Mouse (Mus musculus) spleen, postnatal 14 days (tissue): ENCODE results near the gene Wdr45b.
"Not testable (repeated sequence)": the region's sequence is repeated elsewhere in the genome, so short reads cannot be mapped to it uniquely, and the experiment has no call there.

Source experiments
- DNase-seq, 2 experiments: peaks; one replicate each; pipeline ENCODE4 v3.0.0; 2021 to 2022; ENCODE audit warnings: low spot score in 2 of 2

The Wdr45b gene

DNA sequence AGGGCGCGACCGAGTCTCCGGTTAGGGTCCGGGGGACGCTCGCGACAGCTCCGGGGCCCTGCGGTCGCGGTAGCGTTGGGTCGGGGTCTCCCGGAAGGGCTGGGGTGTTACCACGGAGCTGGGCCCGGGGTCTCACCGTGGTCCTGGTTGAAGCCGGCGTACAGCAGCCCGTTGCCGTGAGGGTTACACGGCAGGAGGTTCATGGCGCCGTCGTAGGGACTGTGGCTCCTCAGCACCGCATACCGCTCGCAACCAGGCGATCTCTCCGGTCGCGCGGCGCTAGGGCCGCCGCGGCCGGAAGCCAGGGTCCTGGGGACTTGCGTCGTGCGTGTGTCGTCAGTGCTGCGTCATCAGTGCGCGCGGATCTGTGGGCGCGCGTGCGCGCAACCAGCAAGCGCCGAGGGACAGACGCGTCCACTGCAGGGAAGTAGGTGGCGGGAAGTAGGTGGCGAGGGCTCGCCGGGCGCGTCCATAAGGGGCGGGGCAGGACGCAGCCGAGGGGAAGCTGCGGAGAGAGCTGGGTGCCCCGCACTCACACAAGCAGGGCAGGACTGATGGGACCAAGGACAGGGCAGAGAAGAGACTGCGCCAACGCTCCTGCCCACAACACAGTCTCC lies at the start of gene Wdr45b:
TSS of gene Wdr45b (minus strand) at position 355 of the 617 bp plus-strand sequence.
- peak; percentile 96 to 99 for DNase-seq

DNA sequence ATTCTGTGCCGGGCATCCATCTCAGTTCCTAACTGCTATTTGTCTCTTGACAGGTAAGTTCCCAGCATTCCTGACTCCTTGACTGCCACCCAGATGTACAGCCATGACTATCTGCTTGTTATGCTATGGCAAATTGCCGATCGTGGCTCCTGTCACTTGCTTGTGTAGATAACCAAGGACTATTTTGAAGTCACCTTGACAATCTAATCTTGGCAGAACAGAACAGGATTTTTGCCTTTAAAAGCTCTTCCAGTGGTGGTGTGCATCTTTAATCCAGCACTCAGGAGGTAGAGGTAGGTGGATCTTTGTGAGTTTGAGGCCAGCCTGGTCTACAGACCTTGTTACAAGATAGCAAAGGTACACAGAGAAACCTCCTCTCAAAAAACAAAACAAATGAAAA lies 38.2 kb upstream of the Wdr45b start:
- DNase-seq, result no peak

DNA sequence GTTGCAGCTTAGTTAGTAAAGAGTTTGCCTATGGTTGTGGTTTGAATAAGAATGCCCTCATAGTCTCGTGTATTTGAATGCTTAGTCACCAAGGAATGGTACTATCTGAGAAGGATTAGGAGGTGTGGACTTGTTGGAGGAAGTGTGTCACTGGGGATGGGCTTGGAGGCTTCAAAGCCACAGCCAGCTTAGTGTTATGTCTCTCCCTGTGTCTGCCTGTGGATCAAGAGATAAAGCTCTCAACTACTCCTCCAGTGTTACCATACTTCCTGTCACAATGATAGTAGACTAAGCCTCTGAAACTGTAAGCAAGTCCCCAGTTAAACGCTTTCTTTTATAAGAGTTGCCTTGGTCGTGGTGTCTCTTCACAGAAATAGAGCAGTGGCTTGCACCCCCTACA lies 36.5 kb upstream of the Wdr45b start:
- DNase-seq, result no peak

DNA sequence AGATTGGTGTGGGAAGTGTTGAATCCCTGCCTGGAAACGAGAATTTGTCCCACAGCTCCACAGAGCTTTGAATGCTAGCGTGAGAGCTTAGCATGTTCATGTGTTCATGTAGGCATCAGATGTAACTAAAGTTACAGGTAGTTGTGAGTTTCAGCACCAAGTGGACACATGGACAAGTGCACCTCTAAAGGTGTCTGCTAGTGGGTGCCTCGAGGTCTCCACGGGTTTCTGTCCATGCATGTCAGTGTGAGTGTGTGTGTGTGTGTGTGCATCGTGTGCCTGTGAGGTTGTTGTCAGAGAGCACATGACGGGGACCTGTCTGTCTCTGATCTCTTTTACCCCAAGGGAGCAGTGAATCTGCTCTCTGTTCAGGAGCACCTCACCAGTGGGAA lies 34.3 kb upstream of the Wdr45b start:
- DNase-seq, result no peak

DNA sequence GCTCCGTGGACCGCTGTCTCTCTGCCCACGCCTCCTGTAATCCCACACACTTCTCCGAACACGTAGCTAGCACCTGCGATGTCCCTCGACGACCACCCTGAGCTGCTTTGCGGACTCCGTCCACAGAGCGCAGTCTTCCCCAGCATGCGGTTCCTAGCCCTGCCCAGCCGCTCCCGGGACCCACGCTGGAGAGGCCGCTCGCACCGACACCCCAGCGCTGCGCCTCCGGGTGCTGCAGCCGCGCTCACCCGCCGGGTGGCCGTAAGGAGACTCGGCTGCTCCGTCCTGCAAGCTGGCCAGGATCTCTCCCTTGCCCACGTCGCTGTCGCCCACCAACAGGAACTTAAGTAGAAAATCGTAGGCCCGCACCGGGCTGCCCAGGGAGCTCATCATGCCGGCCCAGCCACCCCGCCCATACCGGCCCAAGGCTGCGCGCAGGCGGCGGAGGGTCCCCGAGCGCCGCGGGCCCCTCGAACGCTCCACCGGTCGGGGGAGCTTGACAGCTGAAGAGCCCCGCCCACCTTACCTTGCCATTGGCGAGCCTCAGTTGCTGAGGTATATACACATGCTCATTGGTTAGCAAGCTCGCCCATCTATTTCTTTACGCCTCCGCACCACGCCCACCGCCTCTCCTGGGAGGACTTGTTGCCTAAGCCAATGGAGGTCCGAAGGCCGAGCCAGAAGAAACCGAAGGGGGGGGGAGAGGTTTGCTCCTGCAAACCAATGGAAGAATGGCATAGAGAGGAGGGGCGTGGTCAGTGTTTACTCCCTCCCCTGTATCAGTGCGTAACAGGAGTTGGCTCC lies 33.7 kb upstream of the Wdr45b start, which contains the start of gene Rab40b:
TSS of gene Rab40b (minus strand) at position 502 of the 804 bp plus-strand sequence.
- peak; percentile 34 to 47 for DNase-seq

DNA sequence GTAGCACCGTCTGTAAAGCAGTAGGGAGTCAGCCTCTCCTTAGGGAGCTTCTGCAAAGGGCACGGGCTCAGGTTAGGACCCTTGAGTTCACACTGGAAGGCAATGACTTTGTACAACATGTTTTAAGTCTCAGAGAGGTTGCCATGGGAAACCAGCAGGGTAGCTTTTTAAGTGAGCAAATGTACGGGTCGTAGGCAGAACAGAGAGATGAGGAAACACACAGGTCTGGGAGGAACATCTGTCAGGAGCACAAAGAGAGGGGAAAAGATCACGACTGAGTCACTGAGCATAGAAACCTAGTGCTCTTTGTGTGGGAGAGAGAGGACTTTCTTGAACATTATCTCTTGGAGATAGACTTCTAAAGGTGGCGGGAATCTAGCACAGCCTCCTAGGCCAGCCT lies 26.0 kb upstream of the Wdr45b start:
- no peak for DNase-seq

DNA sequence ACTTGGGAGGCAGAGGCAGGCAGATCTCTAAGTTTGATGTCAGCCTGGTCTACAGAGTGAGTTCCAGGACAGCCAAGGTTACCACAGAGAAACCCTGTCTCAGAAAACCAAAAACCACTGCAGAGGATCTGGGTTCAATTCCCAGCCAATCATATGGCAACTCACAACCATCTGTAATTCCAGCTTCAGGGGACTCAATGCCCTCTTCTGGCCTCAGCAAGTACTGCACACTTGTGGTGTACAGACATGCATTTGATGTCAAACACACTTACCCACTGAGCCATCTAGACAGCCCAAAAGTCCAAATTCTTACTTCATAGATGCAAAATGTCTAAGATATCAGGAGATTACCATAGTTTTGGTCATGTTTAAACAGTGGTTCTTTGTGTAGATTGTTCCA lies 24.4 kb upstream of the Wdr45b start:
- DNase-seq, result no peak

DNA sequence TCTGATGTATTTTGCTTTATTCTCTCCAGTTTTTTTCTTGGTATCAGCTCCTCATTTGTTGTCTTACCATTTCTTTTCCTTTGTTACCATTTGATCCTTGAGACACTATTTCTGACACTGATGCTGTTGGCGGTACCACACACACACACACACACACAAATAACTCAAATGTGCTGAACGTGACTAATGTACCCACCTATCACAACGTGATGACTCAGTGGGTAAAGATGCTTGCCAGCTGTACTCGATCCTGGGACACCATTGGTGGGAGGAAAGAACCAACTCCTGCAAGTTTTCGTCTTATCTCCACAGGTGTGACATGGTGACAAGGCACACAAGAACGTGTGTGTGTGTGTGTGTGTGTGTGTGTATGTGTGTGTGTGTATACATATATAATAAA lies 19.1 kb upstream of the Wdr45b start:
- no peak for DNase-seq

DNA sequence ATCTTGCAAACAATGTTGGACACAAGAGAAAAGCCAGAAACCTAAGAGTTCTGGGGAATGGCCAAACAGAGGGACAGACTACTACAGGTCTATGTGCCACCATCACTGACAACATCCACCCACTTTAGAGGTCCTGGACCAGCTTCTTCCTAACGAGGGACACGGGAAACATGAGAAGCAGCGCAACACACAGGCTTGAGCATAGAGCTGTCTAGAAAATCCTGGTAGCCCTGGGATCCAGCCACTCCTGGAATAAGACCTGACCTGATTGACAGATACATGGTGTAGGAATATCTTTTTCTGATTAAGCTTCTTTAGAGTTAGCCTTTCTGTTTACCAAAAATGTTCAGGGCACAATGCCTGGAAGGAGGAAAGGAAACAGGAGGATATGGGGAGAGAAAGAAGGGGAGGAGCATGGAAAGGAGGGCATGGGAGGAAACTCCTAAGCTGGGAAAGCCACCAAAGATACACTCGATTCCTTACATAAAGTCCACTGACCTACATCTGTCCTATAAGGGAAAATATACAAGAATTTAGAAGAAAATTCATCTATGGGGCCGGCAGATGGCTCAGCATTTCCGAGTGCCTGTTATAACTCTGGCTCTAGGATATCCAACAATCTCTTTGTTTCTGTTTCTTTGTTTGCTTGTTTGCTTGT lies 16.2 kb upstream of the Wdr45b start:
- no peak for DNase-seq

DNA sequence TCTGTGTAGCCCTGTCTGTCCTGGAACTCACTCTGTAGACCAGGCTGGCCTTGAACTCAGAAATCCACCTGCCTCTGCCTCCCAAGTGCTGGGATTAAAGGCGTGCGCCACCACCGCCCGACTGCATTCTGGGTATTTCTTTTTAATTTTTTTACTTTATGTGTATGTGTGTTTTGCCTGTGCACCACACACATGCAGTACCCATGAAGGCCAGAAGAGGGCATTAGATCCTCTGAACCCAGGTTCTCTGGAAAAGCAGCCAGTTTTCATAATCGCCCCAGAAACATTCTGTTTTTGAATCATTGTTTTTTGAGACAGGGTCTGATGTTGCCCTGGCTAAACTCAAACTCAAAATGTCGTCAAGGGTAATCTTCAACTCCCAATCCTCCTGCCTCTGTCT lies 15.4 kb upstream of the Wdr45b start:
- DNase-seq, result peak; percentile 24 to 66

DNA sequence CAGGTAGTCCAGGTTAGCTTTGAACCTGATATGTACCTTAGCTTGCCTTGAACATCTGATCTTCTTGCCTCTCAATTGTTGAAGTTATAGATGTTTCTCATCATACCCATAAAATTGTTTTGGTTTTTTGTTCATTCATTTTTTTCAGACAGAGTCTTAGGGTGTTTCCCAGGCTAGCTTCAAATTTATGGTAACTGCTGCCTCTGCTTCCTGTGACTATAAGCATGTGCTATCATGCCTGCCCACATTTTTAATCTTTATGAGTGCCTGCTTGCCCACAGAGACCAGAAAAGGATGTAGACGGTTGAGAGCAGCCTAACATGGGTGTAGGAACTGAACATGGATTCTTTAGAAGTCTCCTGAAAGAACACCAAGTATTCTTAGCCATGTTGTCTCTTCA lies 14.5 kb upstream of the Wdr45b start:
- no peak for DNase-seq

DNA sequence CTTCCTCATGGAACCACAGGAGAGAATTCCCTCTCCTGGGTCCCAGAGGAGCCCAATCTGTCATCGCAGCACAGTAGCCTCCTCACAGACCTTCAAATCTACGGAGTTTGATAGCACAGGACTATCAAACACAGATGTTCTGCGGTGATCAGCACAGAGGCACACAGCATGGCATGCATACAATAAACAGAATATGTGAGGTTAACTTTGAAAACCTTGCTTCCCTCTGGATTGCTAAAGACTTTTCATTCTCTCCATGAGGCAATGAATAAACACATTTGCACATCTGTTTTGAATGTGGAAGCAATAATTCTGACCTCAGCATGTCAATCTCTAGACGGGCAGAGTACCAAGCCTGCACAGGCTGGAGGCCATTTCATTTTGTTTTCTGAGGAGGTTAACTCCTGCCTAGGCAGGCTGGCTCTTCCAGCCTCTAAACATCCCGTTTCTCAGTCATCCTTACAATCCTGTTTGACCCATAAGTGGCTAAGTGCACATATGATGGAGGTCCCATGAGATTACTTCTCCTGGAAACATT lies 13.0 kb upstream of the Wdr45b start:
- no peak for DNase-seq

DNA sequence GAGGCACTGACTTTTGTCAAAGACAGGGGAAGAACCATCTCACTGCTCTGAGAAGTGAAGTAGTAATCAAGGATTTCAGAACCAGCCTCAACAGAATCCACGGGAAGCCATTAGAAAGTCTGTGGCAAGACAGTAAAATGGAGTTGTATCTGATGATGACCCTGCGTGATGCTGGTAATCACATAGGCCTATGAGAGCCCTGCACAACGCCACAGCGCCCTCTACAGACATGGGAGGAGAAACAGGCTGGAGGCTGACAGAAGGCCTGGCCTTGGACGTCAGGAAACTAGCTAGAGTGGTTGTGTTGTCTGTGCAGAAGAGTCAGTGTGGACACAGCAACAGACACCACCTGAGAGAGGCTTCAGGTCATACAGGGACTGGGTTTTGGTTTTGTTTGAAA lies 8.0 kb upstream of the Wdr45b start:
- peak in 1 of 2 experiments; percentile 15 for DNase-seq

DNA sequence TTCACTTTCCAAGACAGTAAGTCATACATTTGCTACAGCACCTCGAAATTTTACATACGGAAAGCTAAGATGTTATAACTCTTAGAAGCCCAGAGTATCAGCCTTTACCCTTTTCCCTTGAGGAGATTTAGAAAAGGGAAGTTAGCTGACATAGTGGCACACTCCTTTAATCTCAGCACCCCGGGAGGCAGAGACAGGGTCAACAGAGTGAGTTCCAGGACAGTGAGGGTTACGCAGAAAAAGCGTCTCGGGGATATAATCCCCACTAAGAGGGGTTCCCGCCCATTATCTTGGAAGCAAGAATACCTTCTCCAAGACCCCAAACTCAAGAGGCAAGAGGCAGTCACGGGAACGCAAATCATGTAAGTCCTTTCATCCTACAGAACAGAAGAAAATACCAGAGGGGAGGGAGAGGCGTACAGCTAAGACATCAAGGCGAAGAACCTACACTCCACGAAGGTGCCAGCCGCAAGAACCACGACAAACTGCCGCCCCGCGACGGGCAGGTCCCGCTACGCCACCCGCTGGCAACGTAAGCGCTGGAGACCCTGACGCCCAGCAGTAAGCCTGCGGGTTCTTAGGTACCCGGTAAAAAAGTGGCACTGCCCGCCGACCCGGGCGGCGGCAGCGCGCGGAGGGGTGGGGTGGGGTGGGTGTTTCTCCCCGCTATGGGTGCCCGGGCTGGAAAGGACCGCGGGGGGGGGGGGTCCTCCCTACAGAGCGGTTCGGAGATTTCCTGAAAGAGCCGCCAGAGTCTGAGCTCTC lies 737 bp downstream of the Wdr45b start:
- DNase-seq, result peak; percentile 19 to 49

DNA sequence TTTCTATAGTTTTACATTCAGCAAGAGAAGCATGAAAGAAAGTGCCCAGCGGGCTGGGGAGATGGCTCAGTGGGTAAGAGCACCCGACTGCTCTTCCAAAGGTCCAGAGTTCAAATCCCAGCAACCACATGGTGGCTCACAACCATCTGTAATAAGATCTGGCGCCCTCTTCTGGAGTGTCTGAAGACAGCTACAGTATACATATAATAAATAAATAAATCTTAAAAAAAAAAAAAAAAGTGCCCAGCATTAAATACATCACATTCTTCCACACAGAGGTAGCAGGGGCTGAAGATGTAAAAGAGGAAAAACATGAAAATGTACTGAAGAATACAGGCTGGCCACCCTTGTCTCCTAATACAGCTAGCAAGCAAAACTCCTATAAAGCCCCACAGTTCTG lies 5.5 kb downstream of the Wdr45b start:
- not testable (repeated sequence) for DNase-seq

DNA sequence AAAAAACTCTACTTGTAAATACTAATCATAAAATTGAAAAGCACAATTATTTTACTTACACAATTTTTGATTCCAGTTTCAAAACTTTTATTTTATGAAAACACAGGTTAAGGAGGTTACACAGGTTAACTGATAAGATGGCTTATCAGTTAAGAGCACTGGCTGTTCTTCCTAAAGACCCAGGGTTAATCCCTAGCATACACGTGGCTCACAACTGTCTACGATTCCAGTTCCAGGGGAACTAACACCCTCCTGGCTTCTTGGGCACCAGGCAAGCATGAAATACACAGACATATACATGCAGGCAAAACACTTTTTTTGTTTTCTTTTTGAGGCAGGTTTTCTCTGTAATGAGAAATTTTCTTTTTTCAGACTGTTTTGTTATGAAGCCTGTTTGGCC lies 6.1 kb downstream of the Wdr45b start:
- no peak for DNase-seq

DNA sequence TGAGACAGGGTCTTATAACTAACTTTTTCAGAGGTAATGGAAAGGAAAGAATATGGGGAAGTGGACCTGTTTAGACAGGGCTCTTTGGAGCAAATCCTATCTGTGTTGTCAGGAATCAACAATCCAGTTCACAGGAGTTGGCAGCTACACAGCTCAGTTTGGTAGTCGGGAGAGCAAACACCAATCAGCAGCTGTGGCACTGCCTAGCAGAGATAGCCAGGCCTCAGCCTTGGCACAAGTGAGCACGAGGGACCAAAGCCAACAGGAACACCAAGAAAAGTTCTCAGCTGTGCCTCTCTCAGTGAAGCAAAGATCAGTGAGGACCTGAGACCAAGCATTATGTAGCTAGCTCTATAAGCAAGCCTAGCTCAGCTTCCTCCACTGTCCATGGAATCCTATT lies 7.2 kb downstream of the Wdr45b start:
- no peak for DNase-seq

DNA sequence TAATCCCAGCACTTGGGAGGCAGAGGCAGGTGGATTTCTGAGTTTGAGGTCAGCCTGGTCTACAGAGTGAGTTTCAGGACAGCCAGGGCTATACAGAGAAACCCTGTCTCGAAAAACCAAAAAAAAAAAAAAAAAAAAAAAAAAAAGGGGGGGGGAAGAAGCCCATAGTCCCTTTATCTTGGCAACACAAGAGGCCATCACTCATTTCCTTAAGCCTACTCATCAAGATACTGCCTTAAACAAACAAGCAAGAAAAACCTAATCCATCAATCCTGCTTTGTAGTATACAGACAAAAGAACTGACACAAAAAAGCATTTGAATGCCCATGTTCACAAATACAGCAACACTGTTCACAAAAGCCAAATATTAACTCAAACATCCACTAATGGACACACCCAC lies 11.8 kb downstream of the Wdr45b start:
- DNase-seq, result not testable (repeated sequence)

DNA sequence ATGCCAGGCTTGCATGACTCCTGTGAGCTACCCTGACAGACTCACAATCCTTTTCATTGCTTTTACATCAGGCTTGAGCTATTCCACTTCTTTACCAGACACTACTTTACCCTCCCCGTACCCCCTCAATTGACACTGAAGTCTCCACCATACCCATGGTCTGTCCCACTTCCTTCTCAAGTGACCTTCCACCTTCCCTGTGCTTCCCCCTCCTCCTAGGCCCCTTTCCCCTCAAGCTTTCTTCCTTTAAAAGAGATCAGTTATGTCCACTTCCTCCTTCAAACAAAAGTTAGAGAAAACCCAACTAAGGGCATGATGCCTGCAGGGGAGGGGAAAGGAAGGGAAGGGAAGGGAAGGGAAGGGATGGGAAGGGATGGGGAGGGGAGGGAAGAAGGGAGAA lies 14.0 kb downstream of the Wdr45b start:
- no peak for DNase-seq

DNA sequence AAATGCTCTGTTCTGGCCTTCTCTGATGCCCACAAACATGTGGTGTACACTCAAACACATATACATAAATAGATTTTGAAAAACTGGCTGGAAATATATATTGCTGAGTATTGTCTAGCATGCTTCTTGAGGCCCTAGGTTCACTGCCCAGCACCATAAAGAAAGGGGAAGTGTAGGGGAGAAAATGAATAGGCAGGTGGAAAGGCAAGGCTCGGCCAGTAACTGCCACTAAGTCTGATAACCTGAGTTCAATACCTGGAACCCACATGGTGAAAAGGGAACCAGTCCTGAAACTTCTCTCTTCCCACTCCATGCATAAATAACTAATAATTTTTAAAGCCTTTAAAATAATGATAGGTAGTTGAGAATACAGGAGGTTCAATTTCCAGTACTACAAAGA lies 14.6 kb downstream of the Wdr45b start:
- no peak for DNase-seq

DNA sequence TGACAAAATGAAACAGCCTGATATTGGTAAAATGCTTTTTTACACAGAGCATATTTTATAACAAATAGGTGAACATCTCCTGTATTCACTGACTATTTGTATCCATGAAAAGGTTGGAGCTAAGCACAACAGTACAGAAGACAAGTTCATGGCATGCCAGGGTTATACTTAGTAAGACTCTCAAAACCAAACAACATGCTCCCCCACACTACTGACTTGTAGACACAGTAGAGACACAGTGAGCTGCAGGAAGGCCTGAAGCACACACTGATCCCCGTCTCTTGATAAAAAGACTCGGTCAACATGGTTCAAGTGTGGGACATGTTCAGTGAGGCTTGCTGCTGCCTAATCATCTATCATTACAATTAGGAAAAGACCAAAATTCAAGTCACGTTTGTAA lies 22.6 kb downstream of the Wdr45b start:
- no peak for DNase-seq

DNA sequence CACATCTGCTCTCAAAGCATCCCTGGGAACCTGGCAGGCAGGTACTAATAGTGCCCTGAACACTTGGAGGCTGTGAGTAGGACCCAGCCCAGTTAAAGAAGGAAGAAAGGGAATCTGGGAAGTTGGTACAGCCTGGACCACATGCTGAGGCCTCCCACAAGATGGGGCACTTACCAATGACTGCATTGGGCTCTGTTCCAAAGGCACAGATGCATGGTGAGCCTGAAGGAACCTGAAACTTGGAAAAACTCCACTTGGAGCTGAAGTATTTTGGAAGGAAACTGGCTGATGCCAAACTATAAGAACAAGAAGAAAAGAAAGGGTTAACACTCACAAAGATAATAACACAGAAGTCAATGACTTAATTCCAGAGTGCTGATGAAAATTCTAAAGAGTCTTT lies 25.6 kb downstream of the Wdr45b start:
- DNase-seq, result no peak
